Mouse (Mus musculus): ENCODE results near the gene Mmp21.

The Mmp21 gene

DNA sequence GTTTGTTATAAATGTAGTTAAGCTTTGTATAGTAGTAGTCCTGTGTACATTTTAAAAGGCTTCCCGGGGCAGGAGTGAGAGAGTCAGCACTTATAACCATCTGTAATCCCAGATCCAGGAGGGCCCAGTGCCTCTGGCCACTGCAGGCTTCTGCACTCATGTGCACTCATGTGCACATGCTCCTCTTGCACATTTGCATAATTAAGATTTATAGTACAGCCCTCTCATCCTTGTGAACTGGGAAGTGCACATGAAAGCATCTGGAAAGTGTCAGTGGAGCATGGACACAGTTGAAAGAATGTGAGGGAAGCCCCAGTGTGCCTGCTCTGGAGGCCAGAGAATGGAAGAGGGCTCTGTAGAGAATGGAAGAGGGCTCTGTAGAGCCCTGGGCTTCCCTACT is 17.4 kb downstream of the Mmp21 start:
- no peak for DNase-seq (ENCODE audit: low spot score in 2 of 2)

- no peak for DNase-seq (ENCODE audit: low spot score in 2 of 2)
Observed at GRCm38 (mm10) chr7:133645716-133646115, 34.1 kb downstream of the Mmp21 start.

GRCm38 (mm10) chr7:133638821-133639220 is 41.0 kb downstream of the Mmp21 start:
- DNase-seq (ENCODE audit: low spot score in 2 of 2) = peak; percentile 13 to 23

- DNase-seq (ENCODE audit: low spot score in 2 of 2) = no peak
Observed at GRCm38 (mm10) chr7:133638306-133638705, 41.6 kb downstream of the Mmp21 start.

DNA sequence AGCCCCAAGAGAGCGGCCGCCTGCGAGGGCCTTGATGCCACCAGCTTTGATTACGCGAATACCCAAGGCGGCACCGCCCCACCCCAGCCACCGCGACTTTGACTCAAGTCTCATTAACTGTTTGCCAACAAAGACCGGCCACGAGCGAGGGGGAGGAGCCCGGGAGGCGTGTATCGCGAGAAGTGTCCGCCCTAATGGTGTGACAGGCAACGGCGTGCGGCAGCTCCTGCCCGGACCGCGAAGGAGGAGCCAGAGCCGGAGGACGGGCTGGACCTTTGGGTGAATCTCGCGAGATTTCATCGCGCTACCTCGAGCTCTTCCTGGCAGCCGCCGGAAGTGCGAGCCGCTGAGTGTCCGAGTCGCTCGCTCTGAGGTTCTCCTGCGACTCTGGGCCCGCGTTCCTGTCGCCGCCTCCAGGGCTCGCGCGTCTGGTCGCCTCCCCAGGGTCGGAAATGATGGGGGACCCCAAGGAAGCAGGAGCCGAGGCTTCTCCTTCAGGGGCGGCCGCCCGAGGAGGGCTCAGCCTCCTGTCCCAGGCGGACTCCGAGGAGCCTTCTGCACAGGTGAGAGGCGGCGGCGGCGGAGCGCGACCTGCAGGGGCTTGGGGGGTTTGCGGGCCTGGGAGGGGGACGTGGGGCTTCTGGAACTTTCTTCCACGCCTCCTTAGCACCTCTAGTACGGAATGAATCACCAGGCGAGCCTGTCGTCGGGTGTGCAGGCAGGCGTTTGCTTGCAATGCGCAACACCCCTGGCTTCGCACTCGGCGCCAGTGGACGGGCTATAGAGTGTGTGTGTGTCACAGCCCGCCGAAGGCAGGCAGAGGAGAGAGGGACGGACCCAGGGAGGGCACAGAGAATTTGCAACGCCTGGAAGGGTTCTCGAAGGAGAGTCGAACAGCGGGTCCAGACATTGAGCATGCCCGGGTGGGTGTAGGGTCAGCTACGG is 42.2 kb downstream of the Mmp21 start, which contains the start of gene Edrf1:
Gene Edrf1, plus strand, starts transcription at position 183 of the 945 bp plus-strand sequence.
- DNase-seq (ENCODE audit: low spot score in 2 of 2) = peak; percentile 91 to 94

DNA sequence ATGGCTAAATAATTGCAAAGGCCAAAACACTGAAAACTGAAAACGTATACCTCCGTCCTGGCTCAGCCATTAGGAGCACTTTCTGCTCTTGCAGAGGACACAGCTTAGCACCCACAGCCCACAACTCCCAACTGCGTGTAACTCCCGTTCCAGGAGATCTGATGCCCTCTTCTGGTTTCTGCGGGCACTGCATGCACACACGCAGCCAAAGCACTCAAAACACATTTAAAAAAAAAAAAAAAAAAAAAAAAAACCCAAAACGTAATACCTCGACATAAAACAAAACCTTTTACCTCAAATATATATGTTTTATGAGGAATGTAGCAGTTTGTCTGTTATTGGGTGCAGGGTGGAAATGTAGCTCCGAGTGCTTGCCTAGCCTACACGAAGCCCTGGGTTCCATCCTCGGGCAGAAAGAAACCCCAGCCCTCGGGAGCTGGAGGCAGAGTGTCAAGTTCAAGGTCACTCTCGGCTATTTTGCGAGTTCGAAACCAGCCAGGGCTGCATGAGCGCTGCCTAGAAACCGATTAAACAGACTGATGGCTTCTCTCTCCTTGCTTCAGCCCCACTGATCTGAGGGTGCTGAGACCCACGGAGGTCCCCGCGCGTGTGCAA is 43.0 kb downstream of the Mmp21 start:
- peak; percentile 90 to 91 for DNase-seq (ENCODE audit: low spot score in 2 of 2)

- DNase-seq (ENCODE audit: low spot score in 2 of 2) = no peak
Observed at GRCm38 (mm10) chr7:133634932-133635650, 44.8 kb downstream of the Mmp21 start.

- DNase-seq (ENCODE audit: low spot score in 2 of 2) = peak; percentile 48 to 50
Observed at GRCm38 (mm10) chr7:133632476-133632875, 47.4 kb downstream of the Mmp21 start.

- no peak for DNase-seq (ENCODE audit: low spot score in 2 of 2)
Observed at GRCm38 (mm10) chr7:133630821-133631220, 49.0 kb downstream of the Mmp21 start.

DNA sequence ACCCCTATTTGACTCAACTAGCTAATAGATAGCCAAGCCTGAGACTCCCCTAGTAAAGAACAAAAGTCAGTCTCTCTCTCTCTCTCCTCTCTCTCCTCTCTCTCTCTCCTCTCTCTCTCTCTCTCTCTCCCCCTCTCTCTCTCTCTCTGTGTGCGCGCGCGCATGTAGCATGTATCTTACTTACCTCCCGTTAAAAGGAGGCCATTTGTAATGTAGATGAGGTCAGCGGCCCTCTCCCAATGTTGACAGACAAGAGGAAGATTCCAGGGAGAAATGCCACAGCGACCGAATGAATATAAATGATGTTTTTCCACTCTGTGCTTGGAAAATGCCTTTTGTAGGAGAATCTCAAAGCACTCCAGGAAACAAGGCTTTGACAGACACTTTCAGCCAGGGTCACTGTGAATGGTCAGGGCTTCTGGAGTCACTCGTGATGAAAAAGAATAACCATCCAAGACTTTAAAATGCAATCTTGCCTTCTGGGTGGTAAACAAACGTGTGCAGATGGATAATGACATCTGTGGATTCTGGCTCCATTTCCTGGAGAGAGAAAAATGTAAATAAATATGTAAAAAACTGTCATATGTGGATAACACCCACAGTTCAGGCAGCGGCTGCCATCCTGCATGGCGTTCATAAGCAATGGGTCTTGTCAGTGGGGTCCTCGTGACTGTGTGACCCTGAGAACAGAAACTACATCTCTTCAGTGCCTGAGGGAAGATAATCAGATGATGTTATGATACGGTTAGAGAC is 52.5 kb downstream of the Mmp21 start:
- DNase-seq (ENCODE audit: low spot score in 2 of 2) = no peak
